In genomic region chr8:76900155-76901141, GRCm38 (mm10) we compare ENCODE assay signal across 8 mouse cellular contexts. TPM values are rescaled to one million over a fixed set of nuclear protein-coding genes. Genes with fewer than 3 reads are reported as not detected.
DNase-seq lines count a peak whose midpoint lies in the region; ATAC-seq lines count a peak whose summit lies in the region.

No protein-coding gene starts in this region.

- WGBS in limb, embryonic 10.5 days: under 1% methylated on average over 58 of the region's 58 CpGs
- under 1% methylated on average over 58 of the region's 58 CpGs for WGBS in midbrain, embryonic 16.5 days

- peak overlapping the region; percentile 71 for H3K4me3 ChIP-seq in limb, embryonic 10.5 days
- peak overlapping the region; percentile 84 for H3K4me3 ChIP-seq in midbrain, embryonic 16.5 days (ENCODE audit: low read depth, low read length)

- H3K36me3 ChIP-seq in limb, embryonic 10.5 days: no peaks in the 10 kb centered on the region
- H3K36me3 ChIP-seq in midbrain, embryonic 16.5 days (ENCODE audit: control insufficient read depth, insufficient read depth, low read length): no peaks in the 10 kb centered on the region

- H3K9ac ChIP-seq in midbrain, embryonic 16.5 days (ENCODE audit: low read depth, low read length): peak overlapping the region; percentile 72

- ATAC-seq in midbrain, embryonic 16.5 days: peak; percentile 5; the same call in 1 of the 2 replicates

- peaks cover 37% of the 10 kb centered on the region for H3K4me1 ChIP-seq in limb, embryonic 10.5 days
- peaks cover 13% of the 10 kb centered on the region for H3K4me1 ChIP-seq in midbrain, embryonic 16.5 days (ENCODE audit: control insufficient read depth, insufficient read depth, low read length)

- no peak overlapping the region; the same call in 1 of the 2 replicates for H3K27ac ChIP-seq in limb, embryonic 10.5 days
- no peak overlapping the region for H3K27ac ChIP-seq in midbrain, embryonic 16.5 days (ENCODE audit: low read length)

- peak overlapping the region; percentile 100 for H3K4me2 ChIP-seq in midbrain, embryonic 16.5 days (ENCODE audit: low read length)

- peaks cover 83% of the 10 kb centered on the region for H3K27me3 ChIP-seq in limb, embryonic 10.5 days (ENCODE audit: low read depth, poor library complexity, severe bottlenecking)
- H3K27me3 ChIP-seq in midbrain, embryonic 16.5 days (ENCODE audit: control insufficient read depth, insufficient read depth, low read depth, low read length): peaks cover 7% of the 10 kb centered on the region

- H3K9me3 ChIP-seq in limb, embryonic 10.5 days (replicated peaks): no peaks in the 10 kb centered on the region
- H3K9me3 ChIP-seq in midbrain, embryonic 16.5 days (replicated peaks; ENCODE audit: control insufficient read depth, low read length, poor library complexity, severe bottlenecking): no peaks in the 10 kb centered on the region

- peak; percentile 9 to 47 for DNase-seq in spleen, adult 18-20 months
- DNase-seq in spleen, postnatal 14 days (ENCODE audit: low spot score in 2 of 2): no peak
- peak; percentile 55 for DNase-seq in embryo, embryonic 11 days
- peak; percentile 59 to 81 for DNase-seq in heart, adult 18-20 months
- DNase-seq in kidney, adult 11 months: peak; percentile 56
- peak; percentile 68 for DNase-seq in limb, embryonic 10.5 days (ENCODE audit: low spot score)
- DNase-seq in thymus, postnatal 4 days: peak; percentile 36

RNA-seq across cellular contexts. Expression of gene Nr3c2, which starts 1.2 kb away (rescaled TPM):
- total RNA-seq in heart, adult 18-20 months (2021): 10 to 100 TPM; 19.3 TPM
- polyA plus RNA-seq in limb, embryonic 10.5 days (2016; fragmentation: Nextera tagmentation; extraction: Ambion mirVana): 0.35 and 0.41 TPM in 2 replicates
- 2.4 and 3.0 TPM in 2 replicates for polyA plus RNA-seq in midbrain, embryonic 16.5 days (2015; fragmentation: Nextera tagmentation; extraction: Ambion mirVana)

Comparison
In these comparisons a context has a peak if more than half of its experiments do, and no peak if none do; other contexts are left out.
1. DNase-seq: peak in spleen, adult 18-20 months (2 of 2), embryo, embryonic 11 days (single experiment), heart, adult 18-20 months (2 of 2), kidney, adult 11 months (single experiment), limb, embryonic 10.5 days (single experiment) and thymus, postnatal 4 days (single experiment); none in spleen, postnatal 14 days (0 of 2).